Mouse (Mus musculus): ENCODE measurements around the gene Metap1d. TPM values are rescaled to one million over a fixed set of nuclear protein-coding genes. Genes with fewer than 3 reads are reported as not detected.

Gene Metap1d
- polyA plus RNA-seq, 1 experiment, result 41.5 TPM

- H3K4me3 ChIP-seq (ENCODE audit: insufficient read depth, low read length), result no peak overlapping the region
- TF ChIP-seq POLR2A (IDR thresholded peaks at IDR 0.05; ENCODE audit: extremely low read depth, insufficient read depth, low read length) (no peak), CTCF (IDR thresholded peaks at IDR 0.05; ENCODE audit: extremely low read depth, insufficient read depth, low read length) (no peak)
- peaks cover 3% of the 10 kb centered on the region for H3K4me1 ChIP-seq (ENCODE audit: control insufficient read depth, insufficient read depth, low read length)
- H3K27ac ChIP-seq (ENCODE audit: insufficient read depth, low read length), result no peak overlapping the region
Observed at GRCm38 (mm10) chr2:71483717-71484066, 30.6 kb downstream of the Metap1d start.

- TF ChIP-seq POLR2A (IDR thresholded peaks at IDR 0.05; ENCODE audit: extremely low read depth, insufficient read depth, low read length) (no peak), CTCF (IDR thresholded peaks at IDR 0.05; ENCODE audit: extremely low read depth, insufficient read depth, low read length) (no peak)
- no peak overlapping the region for H3K27ac ChIP-seq (ENCODE audit: insufficient read depth, low read length)
- no peak overlapping the region for H3K4me3 ChIP-seq (ENCODE audit: insufficient read depth, low read length)
- H3K4me1 ChIP-seq (ENCODE audit: control insufficient read depth, insufficient read depth, low read length), result no peaks in the 10 kb centered on the region
Observed at GRCm38 (mm10) chr2:71491295-71491694, 38.2 kb downstream of the Metap1d start.

GRCm38 (mm10) chr2:71493161-71493683 is 40.1 kb downstream of the Metap1d start:
- no peak overlapping the region for H3K27ac ChIP-seq (ENCODE audit: insufficient read depth, low read length)
- TF ChIP-seq POLR2A (IDR thresholded peaks at IDR 0.05; ENCODE audit: extremely low read depth, insufficient read depth, low read length), result no peak
- TF ChIP-seq CTCF (IDR thresholded peaks at IDR 0.05; ENCODE audit: extremely low read depth, insufficient read depth, low read length), result no peak
- no peaks in the 10 kb centered on the region for H3K4me1 ChIP-seq (ENCODE audit: control insufficient read depth, insufficient read depth, low read length)
- H3K4me3 ChIP-seq (ENCODE audit: insufficient read depth, low read length), result no peak overlapping the region

GRCm38 (mm10) chr2:71494503-71494902 is 41.4 kb downstream of the Metap1d start:
- H3K27ac ChIP-seq (ENCODE audit: insufficient read depth, low read length), result no peak overlapping the region
- H3K4me3 ChIP-seq (ENCODE audit: insufficient read depth, low read length), result no peak overlapping the region
- TF ChIP-seq POLR2A (IDR thresholded peaks at IDR 0.05; ENCODE audit: extremely low read depth, insufficient read depth, low read length) (no peak), CTCF (IDR thresholded peaks at IDR 0.05; ENCODE audit: extremely low read depth, insufficient read depth, low read length) (no peak)
- H3K4me1 ChIP-seq (ENCODE audit: control insufficient read depth, insufficient read depth, low read length), result no peaks in the 10 kb centered on the region

- Histone ChIP-seq H3K4me3 (ENCODE audit: insufficient read depth, low read length) (no peak overlapping the region), H3K4me1 (ENCODE audit: control insufficient read depth, insufficient read depth, low read length) (no peaks in the 10 kb centered on the region), H3K27ac (ENCODE audit: insufficient read depth, low read length) (no peak overlapping the region)
- no peak for TF ChIP-seq CTCF (IDR thresholded peaks at IDR 0.05; ENCODE audit: extremely low read depth, insufficient read depth, low read length)
- TF ChIP-seq POLR2A (IDR thresholded peaks at IDR 0.05; ENCODE audit: extremely low read depth, insufficient read depth, low read length), result no peak
Observed at GRCm38 (mm10) chr2:71494971-71495370, 41.9 kb downstream of the Metap1d start.

GRCm38 (mm10) chr2:71497175-71497574 is 44.1 kb downstream of the Metap1d start:
- TF ChIP-seq POLR2A (IDR thresholded peaks at IDR 0.05; ENCODE audit: extremely low read depth, insufficient read depth, low read length) (no peak), CTCF (IDR thresholded peaks at IDR 0.05; ENCODE audit: extremely low read depth, insufficient read depth, low read length) (no peak)
- Histone ChIP-seq H3K27ac (ENCODE audit: insufficient read depth, low read length) (no peak overlapping the region), H3K4me1 (ENCODE audit: control insufficient read depth, insufficient read depth, low read length) (no peaks in the 10 kb centered on the region), H3K4me3 (ENCODE audit: insufficient read depth, low read length) (no peak overlapping the region)

GRCm38 (mm10) chr2:71499276-71500230 is 46.5 kb downstream of the Metap1d start:
- no peak overlapping the region for H3K27ac ChIP-seq (ENCODE audit: insufficient read depth, low read length)
- no peak overlapping the region for H3K4me3 ChIP-seq (ENCODE audit: insufficient read depth, low read length)
- no peaks in the 10 kb centered on the region for H3K4me1 ChIP-seq (ENCODE audit: control insufficient read depth, insufficient read depth, low read length)
- TF ChIP-seq CTCF (IDR thresholded peaks at IDR 0.05; ENCODE audit: extremely low read depth, insufficient read depth, low read length) (no peak), POLR2A (IDR thresholded peaks at IDR 0.05; ENCODE audit: extremely low read depth, insufficient read depth, low read length) (no peak)

GRCm38 (mm10) chr2:71504852-71505251 is 51.8 kb downstream of the Metap1d start:
- Histone ChIP-seq H3K4me1 (ENCODE audit: control insufficient read depth, insufficient read depth, low read length) (no peaks in the 10 kb centered on the region), H3K27ac (ENCODE audit: insufficient read depth, low read length) (no peak overlapping the region), H3K4me3 (ENCODE audit: insufficient read depth, low read length) (no peak overlapping the region)
- TF ChIP-seq CTCF (IDR thresholded peaks at IDR 0.05; ENCODE audit: extremely low read depth, insufficient read depth, low read length), result no peak
- TF ChIP-seq POLR2A (IDR thresholded peaks at IDR 0.05; ENCODE audit: extremely low read depth, insufficient read depth, low read length), result no peak

GRCm38 (mm10) chr2:71511209-71511608 is 58.1 kb downstream of the Metap1d start:
- no peaks in the 10 kb centered on the region for H3K4me1 ChIP-seq (ENCODE audit: control insufficient read depth, insufficient read depth, low read length)
- no peak overlapping the region for H3K27ac ChIP-seq (ENCODE audit: insufficient read depth, low read length)
- H3K4me3 ChIP-seq (ENCODE audit: insufficient read depth, low read length), result no peak overlapping the region
- TF ChIP-seq POLR2A (IDR thresholded peaks at IDR 0.05; ENCODE audit: extremely low read depth, insufficient read depth, low read length), result no peak
- no peak for TF ChIP-seq CTCF (IDR thresholded peaks at IDR 0.05; ENCODE audit: extremely low read depth, insufficient read depth, low read length)

GRCm38 (mm10) chr2:71512326-71512725 is 59.2 kb downstream of the Metap1d start:
- no peak overlapping the region for H3K4me3 ChIP-seq (ENCODE audit: insufficient read depth, low read length)
- no peak for TF ChIP-seq POLR2A (IDR thresholded peaks at IDR 0.05; ENCODE audit: extremely low read depth, insufficient read depth, low read length)
- no peak for TF ChIP-seq CTCF (IDR thresholded peaks at IDR 0.05; ENCODE audit: extremely low read depth, insufficient read depth, low read length)
- no peak overlapping the region for H3K27ac ChIP-seq (ENCODE audit: insufficient read depth, low read length)
- H3K4me1 ChIP-seq (ENCODE audit: control insufficient read depth, insufficient read depth, low read length), result no peaks in the 10 kb centered on the region

Data from cortical plate, adult 2 months (tissue).